Mouse (Mus musculus): ENCODE results near the gene Phldb3. TPM values are rescaled to one million over a fixed set of nuclear protein-coding genes. Genes with fewer than 3 reads are reported as not detected.
A peak's percentile ranks its signal among the peaks of the same experiment; 100 is the strongest.

The Phldb3 gene
- total and polyA plus RNA-seq, 2 experiments from 2014 or later, result 0.11 TPM; not detected in 1

DNA sequence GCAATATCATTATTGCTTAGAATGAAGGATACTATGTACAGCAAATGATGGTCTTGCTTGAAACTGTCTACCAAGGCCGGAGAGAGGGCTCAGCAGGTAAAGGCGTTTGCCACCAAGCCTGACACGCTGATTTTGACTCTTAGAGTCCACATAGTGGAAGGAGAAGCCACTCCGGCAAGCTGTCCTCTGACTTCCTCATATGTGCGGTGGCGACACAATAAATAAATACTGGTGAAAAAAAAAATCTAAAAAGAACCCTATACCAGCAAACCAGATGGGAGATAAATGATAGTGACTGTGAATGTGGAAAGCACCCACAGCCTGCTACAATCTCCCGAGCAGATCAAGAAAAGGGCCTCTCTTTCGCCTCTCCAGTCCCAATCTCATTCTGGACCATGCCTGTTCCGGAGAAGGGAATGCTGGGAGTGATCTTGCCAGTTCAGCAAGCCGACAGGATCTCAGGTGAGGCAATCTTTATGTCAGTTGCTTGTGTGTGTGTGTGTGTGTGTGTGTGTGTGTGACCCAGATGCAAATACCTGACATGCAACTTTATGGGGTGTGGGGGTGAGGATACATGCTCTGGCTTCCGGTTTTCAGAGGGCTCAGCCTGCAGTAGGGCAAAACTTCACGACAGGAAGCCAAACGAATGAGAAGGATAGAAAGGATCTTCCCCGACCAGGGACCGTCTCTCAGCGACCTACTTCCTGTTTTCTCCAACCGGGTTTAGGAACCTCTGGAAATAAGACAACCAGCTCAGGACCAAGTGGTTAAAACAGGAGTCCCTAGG lies 50.7 kb downstream of the Phldb3 start:
- 71% methylated on average over 17 of the region's 17 CpGs for whole genome bisulfite sequencing
- Histone ChIP-seq H3K4me3 (ENCODE audit: low read depth, low read length) (no peak overlapping the region), H3K9me3 (ENCODE audit: low read length) (no peaks in the 10 kb centered on the region), H3K9ac (replicated peaks; ENCODE audit: low read length, poor library complexity, severe bottlenecking) (no peak overlapping the region), H3K27ac (ENCODE audit: low read depth, low read length) (no peak overlapping the region), H3K4me1 (ENCODE audit: insufficient read depth, low read length) (no peaks in the 10 kb centered on the region), H3K36me3 (ENCODE audit: insufficient read depth, low read length) (no peaks in the 10 kb centered on the region), H3K4me2 (ENCODE audit: low read depth, low read length, poor library complexity, severe bottlenecking) (no peak overlapping the region), H3K27me3 (ENCODE audit: insufficient read depth, low read length) (no peaks in the 10 kb centered on the region)
- DNase-seq (ENCODE audit: low spot score), result no peak
- ATAC-seq (ENCODE audit: low FRiP score), result no peak
- no peak for TF ChIP-seq CTCF (IDR thresholded peaks at IDR 0.05)

DNA sequence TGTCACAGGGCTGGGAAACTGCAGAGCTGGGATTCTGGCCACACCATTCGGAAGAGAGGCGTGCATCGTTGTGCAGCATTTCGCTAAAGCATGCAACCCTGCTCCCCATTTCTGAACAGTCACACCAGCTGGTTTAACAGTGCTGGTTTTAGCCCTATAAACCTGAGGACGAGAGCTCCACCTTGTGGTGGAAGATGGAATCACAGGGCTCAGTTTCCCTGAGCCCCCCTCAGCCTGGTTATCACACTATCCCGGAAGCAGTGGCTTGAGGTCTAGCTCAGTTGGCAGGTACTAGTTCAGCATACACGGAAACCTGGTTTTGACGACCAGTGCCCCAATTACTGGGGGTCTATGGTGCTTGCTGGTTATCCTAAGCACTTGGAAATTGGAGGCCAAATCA lies 52.0 kb downstream of the Phldb3 start:
- Histone ChIP-seq H3K9me3 (ENCODE audit: low read length) (no peaks in the 10 kb centered on the region), H3K36me3 (ENCODE audit: insufficient read depth, low read length) (no peaks in the 10 kb centered on the region), H3K4me2 (ENCODE audit: low read depth, low read length, poor library complexity, severe bottlenecking) (no peak overlapping the region), H3K4me1 (ENCODE audit: insufficient read depth, low read length) (no peaks in the 10 kb centered on the region), H3K9ac (replicated peaks; ENCODE audit: low read length, poor library complexity, severe bottlenecking) (no peak overlapping the region), H3K4me3 (ENCODE audit: low read depth, low read length) (no peak overlapping the region), H3K27me3 (ENCODE audit: insufficient read depth, low read length) (no peaks in the 10 kb centered on the region), H3K27ac (ENCODE audit: low read depth, low read length) (no peak overlapping the region)
- WGBS, result 17% methylated on average over 8 of the region's 8 CpGs
- DNase-seq (ENCODE audit: low spot score) (peak; percentile 82), ATAC-seq (ENCODE audit: low FRiP score) (no peak)
- TF ChIP-seq CTCF (IDR thresholded peaks at IDR 0.05), result peak; percentile 91

DNA sequence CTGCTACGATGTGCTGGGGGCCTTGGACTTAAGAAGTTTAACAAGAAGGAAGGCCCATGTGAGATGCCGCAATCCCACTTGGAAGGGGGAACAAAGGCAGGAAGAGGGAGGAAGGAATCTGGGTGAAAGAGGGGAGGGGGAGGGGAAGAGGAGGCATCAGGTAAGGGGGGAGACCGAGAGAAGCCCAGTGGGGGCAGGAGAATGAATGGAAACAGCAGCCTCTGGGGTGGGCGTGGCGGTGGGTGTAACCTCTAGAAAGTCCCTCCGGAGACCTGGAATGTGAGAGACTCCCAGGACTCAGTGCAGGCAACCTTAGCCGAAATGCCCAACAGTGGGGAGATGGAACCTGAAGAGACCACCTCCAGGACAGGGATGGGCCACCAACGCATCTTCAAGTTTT lies 53.7 kb downstream of the Phldb3 start:
- 39% methylated on average over 8 of the region's 8 CpGs for WGBS
- ATAC-seq (ENCODE audit: low FRiP score), result no peak

GRCm38 (mm10) chr7:24664959-24665358 lies 54.4 kb downstream of the Phldb3 start:
- H3K4me1 ChIP-seq (ENCODE audit: insufficient read depth, low read length), result no peaks in the 10 kb centered on the region
- no peak overlapping the region for H3K4me2 ChIP-seq (ENCODE audit: low read depth, low read length, poor library complexity, severe bottlenecking)
- TF ChIP-seq CTCF (IDR thresholded peaks at IDR 0.05), result no peak
- DNase-seq (ENCODE audit: low spot score) (no peak), ATAC-seq (ENCODE audit: low FRiP score) (no peak)
- WGBS, result 74% methylated on average over 9 of the region's 9 CpGs
- H3K36me3 ChIP-seq (ENCODE audit: insufficient read depth, low read length), result no peaks in the 10 kb centered on the region
- no peak overlapping the region for H3K9ac ChIP-seq (replicated peaks; ENCODE audit: low read length, poor library complexity, severe bottlenecking)
- H3K9me3 ChIP-seq (ENCODE audit: low read length), result no peaks in the 10 kb centered on the region
- no peak overlapping the region for H3K27ac ChIP-seq (ENCODE audit: low read depth, low read length)
- H3K27me3 ChIP-seq (ENCODE audit: insufficient read depth, low read length), result no peaks in the 10 kb centered on the region
- no peak overlapping the region for H3K4me3 ChIP-seq (ENCODE audit: low read depth, low read length)

More for the DNA sequence above, 53.7 kb downstream of the Phldb3 start:
- H3K9me3 ChIP-seq (ENCODE audit: low read length), result no peaks in the 10 kb centered on the region
- no peaks in the 10 kb centered on the region for H3K27me3 ChIP-seq (ENCODE audit: insufficient read depth, low read length)
- no peaks in the 10 kb centered on the region for H3K36me3 ChIP-seq (ENCODE audit: insufficient read depth, low read length)
- H3K4me3 ChIP-seq (ENCODE audit: low read depth, low read length), result no peak overlapping the region
- H3K9ac ChIP-seq (replicated peaks; ENCODE audit: low read length, poor library complexity, severe bottlenecking), result no peak overlapping the region
- H3K4me1 ChIP-seq (ENCODE audit: insufficient read depth, low read length), result no peaks in the 10 kb centered on the region
- H3K4me2 ChIP-seq (ENCODE audit: low read depth, low read length, poor library complexity, severe bottlenecking), result no peak overlapping the region
- no peak overlapping the region for H3K27ac ChIP-seq (ENCODE audit: low read depth, low read length)
- TF ChIP-seq CTCF (IDR thresholded peaks at IDR 0.05), result no peak
- no peak for DNase-seq (ENCODE audit: low spot score)

GRCm38 (mm10) chr7:24671944-24672439 lies 61.4 kb downstream of the Phldb3 start:
- Histone ChIP-seq H3K9ac (replicated peaks; ENCODE audit: low read length, poor library complexity, severe bottlenecking) (no peak overlapping the region), H3K4me2 (ENCODE audit: low read depth, low read length, poor library complexity, severe bottlenecking) (no peak overlapping the region), H3K27ac (ENCODE audit: low read depth, low read length) (no peak overlapping the region), H3K36me3 (ENCODE audit: insufficient read depth, low read length) (no peaks in the 10 kb centered on the region), H3K27me3 (ENCODE audit: insufficient read depth, low read length) (no peaks in the 10 kb centered on the region), H3K4me3 (ENCODE audit: low read depth, low read length) (no peak overlapping the region), H3K9me3 (ENCODE audit: low read length) (no peaks in the 10 kb centered on the region), H3K4me1 (ENCODE audit: insufficient read depth, low read length) (no peaks in the 10 kb centered on the region)
- no peak for ATAC-seq (ENCODE audit: low FRiP score)
- DNase-seq (ENCODE audit: low spot score), result no peak
- WGBS, result 92% methylated on average over 23 of the region's 23 CpGs
- TF ChIP-seq CTCF (IDR thresholded peaks at IDR 0.05), result no peak

DNA sequence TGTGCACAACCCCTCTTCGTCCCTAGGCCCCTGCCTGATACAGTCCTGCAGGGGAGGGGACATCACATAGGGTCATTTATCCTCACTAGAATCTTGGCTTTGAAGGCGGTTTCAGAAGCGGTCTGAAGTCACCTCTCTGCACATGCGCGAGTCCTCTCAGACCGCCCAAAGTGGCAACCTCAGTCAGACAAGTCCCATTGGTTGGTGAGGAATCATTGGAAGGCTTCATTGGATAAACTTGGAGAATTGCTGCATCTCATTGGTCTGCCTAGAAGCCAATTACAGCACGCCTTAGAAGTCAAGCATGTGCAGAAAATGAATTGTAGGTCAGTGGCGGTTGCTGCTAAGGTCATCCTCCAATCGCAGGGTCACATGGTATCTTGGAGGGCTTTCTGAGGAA lies 66.0 kb downstream of the Phldb3 start, which contains the start of gene Tex101:
Gene Tex101 (minus strand): TSS at position 101 of the 400 bp plus-strand sequence.
- H3K36me3 ChIP-seq (ENCODE audit: insufficient read depth, low read length), result no peaks in the 10 kb centered on the region
- DNase-seq (ENCODE audit: low spot score), result no peak
- no peak within 1 kb of the TSS for H3K4me3 ChIP-seq (ENCODE audit: low read depth, low read length)
- no peaks in the 10 kb centered on the region for H3K4me1 ChIP-seq (ENCODE audit: insufficient read depth, low read length)
- ATAC-seq (ENCODE audit: low FRiP score), result no peak
- 88% methylated on average over 9 of the region's 9 CpGs for WGBS
- no peaks in the 10 kb centered on the region for H3K27me3 ChIP-seq (ENCODE audit: insufficient read depth, low read length)
- no peak for TF ChIP-seq CTCF (IDR thresholded peaks at IDR 0.05)
- no peak within 1 kb of the TSS for H3K9ac ChIP-seq (replicated peaks; ENCODE audit: low read length, poor library complexity, severe bottlenecking)
- no peaks in the 10 kb centered on the region for H3K9me3 ChIP-seq (ENCODE audit: low read length)
- H3K4me2 ChIP-seq (ENCODE audit: low read depth, low read length, poor library complexity, severe bottlenecking), result no peak within 1 kb of the TSS
- no peak within 1 kb of the TSS for H3K27ac ChIP-seq (ENCODE audit: low read depth, low read length)

Other genes with a start within 250 kb of the Phldb3 start
- 0.27 and 2.5 TPM in 2 replicates for gene Kcnn4, start 240.5 kb upstream of the Phldb3 start, total RNA-seq (2014; rRNA removed)
- gene Kcnn4, start 240.5 kb upstream of the Phldb3 start, polyA plus RNA-seq (2015; fragmentation: Nextera tagmentation; extraction: Ambion mirVana), result 0.81 and 1.1 TPM in 2 replicates
- 34.2 and 50.0 TPM in 2 replicates for gene Smg9, start 211.1 kb upstream of the Phldb3 start, total RNA-seq (2014; rRNA removed)
- 28.7 and 30.1 TPM in 2 replicates for gene Smg9, start 211.1 kb upstream of the Phldb3 start, polyA plus RNA-seq (2015; fragmentation: Nextera tagmentation; extraction: Ambion mirVana)
- not detected in 2 replicates for gene Irgc1, start 158.5 kb upstream of the Phldb3 start, total RNA-seq (2014; rRNA removed)
- not detected in 2 replicates for gene Irgc1, start 158.5 kb upstream of the Phldb3 start, polyA plus RNA-seq (2015; fragmentation: Nextera tagmentation; extraction: Ambion mirVana)
- 1.4 and 3.7 TPM in 2 replicates for gene Plaur, start 148.3 kb upstream of the Phldb3 start, total RNA-seq (2014; rRNA removed)
- gene Plaur, start 148.3 kb upstream of the Phldb3 start, polyA plus RNA-seq (2015; fragmentation: Nextera tagmentation; extraction: Ambion mirVana), result 0.93 and 1.1 TPM in 2 replicates
- gene Cadm4, start 128.7 kb upstream of the Phldb3 start, total RNA-seq (2014; rRNA removed), result 342 and 354 TPM in 2 replicates
- 82.0 and 88.1 TPM in 2 replicates for gene Cadm4, start 128.7 kb upstream of the Phldb3 start, polyA plus RNA-seq (2015; fragmentation: Nextera tagmentation; extraction: Ambion mirVana)
- gene Zfp428, start 103.8 kb upstream of the Phldb3 start, total RNA-seq (2014; rRNA removed), result 209 and 214 TPM in 2 replicates
- gene Zfp428, start 103.8 kb upstream of the Phldb3 start, polyA plus RNA-seq (2015; fragmentation: Nextera tagmentation; extraction: Ambion mirVana), result 297 and 314 TPM in 2 replicates
- not detected in 2 replicates for gene AC161166.1, start 98.3 kb upstream of the Phldb3 start, total RNA-seq (2014; rRNA removed)
- 0.47 and 0.78 TPM in 2 replicates for gene AC161166.1, start 98.3 kb upstream of the Phldb3 start, polyA plus RNA-seq (2015; fragmentation: Nextera tagmentation; extraction: Ambion mirVana)
- 115 and 119 TPM in 2 replicates for gene Irgq, start 80.1 kb upstream of the Phldb3 start, total RNA-seq (2014; rRNA removed)
- gene Irgq, start 80.1 kb upstream of the Phldb3 start, polyA plus RNA-seq (2015; fragmentation: Nextera tagmentation; extraction: Ambion mirVana), result 21.8 and 23.9 TPM in 2 replicates
- gene Pinlyp, start 64.6 kb upstream of the Phldb3 start, total RNA-seq (2014; rRNA removed), result not detected in 2 replicates
- gene Pinlyp, start 64.6 kb upstream of the Phldb3 start, polyA plus RNA-seq (2015; fragmentation: Nextera tagmentation; extraction: Ambion mirVana), result not detected in 2 replicates
- 44.6 and 51.8 TPM in 2 replicates for gene Xrcc1, start 64.5 kb upstream of the Phldb3 start, total RNA-seq (2014; rRNA removed)
- gene Xrcc1, start 64.5 kb upstream of the Phldb3 start, polyA plus RNA-seq (2015; fragmentation: Nextera tagmentation; extraction: Ambion mirVana), result 41.9 and 43.3 TPM in 2 replicates
- gene Ethe1, start 23.2 kb upstream of the Phldb3 start, total RNA-seq (2014; rRNA removed), result 32.2 and 33.4 TPM in 2 replicates
- 31.3 and 31.6 TPM in 2 replicates for gene Ethe1, start 23.2 kb upstream of the Phldb3 start, polyA plus RNA-seq (2015; fragmentation: Nextera tagmentation; extraction: Ambion mirVana)
- gene Zfp575, start 23.1 kb upstream of the Phldb3 start, total RNA-seq (2014; rRNA removed), result 2.3 and 3.2 TPM in 2 replicates
- gene Zfp575, start 23.1 kb upstream of the Phldb3 start, polyA plus RNA-seq (2015; fragmentation: Nextera tagmentation; extraction: Ambion mirVana), result 28.3 and 29.5 TPM in 2 replicates
- 0.99 and 1.5 TPM in 2 replicates for gene Lypd3, start 25.8 kb downstream of the Phldb3 start, total RNA-seq (2014; rRNA removed)
- 1.8 and 2.2 TPM in 2 replicates for gene Lypd3, start 25.8 kb downstream of the Phldb3 start, polyA plus RNA-seq (2015; fragmentation: Nextera tagmentation; extraction: Ambion mirVana)
- not detected in 2 replicates for gene Tex101, start 65.9 kb downstream of the Phldb3 start, total RNA-seq (2014; rRNA removed)
- not detected in 2 replicates for gene Tex101, start 65.9 kb downstream of the Phldb3 start, polyA plus RNA-seq (2015; fragmentation: Nextera tagmentation; extraction: Ambion mirVana)
- not detected in 2 replicates for gene BC049730, start 98.5 kb downstream of the Phldb3 start, total RNA-seq (2014; rRNA removed)
- gene BC049730, start 98.5 kb downstream of the Phldb3 start, polyA plus RNA-seq (2015; fragmentation: Nextera tagmentation; extraction: Ambion mirVana), result not detected in 2 replicates
- not detected in 2 replicates for gene Gm4763, start 116.1 kb downstream of the Phldb3 start, total RNA-seq (2014; rRNA removed)
- gene Gm4763, start 116.1 kb downstream of the Phldb3 start, polyA plus RNA-seq (2015; fragmentation: Nextera tagmentation; extraction: Ambion mirVana), result not detected in 2 replicates
- gene Cd177, start 149.5 kb downstream of the Phldb3 start, total RNA-seq (2014; rRNA removed), result 0.16 and 1.0 TPM in 2 replicates
- 0.37 and 0.47 TPM in 2 replicates for gene Cd177, start 149.5 kb downstream of the Phldb3 start, polyA plus RNA-seq (2015; fragmentation: Nextera tagmentation; extraction: Ambion mirVana)
- gene Ceacam10, start 166.4 kb downstream of the Phldb3 start, total RNA-seq (2014; rRNA removed), result 0.33 TPM in 1 of 2 replicates, not detected in the other
- 0.43 and 0.63 TPM in 2 replicates for gene Ceacam10, start 166.4 kb downstream of the Phldb3 start, polyA plus RNA-seq (2015; fragmentation: Nextera tagmentation; extraction: Ambion mirVana)